31 mouse cellular contexts compared by ENCODE assay signal in genomic region chr10:117593857-117594256, GRCm38 (mm10).
"Had no signal": no experiment of that assay in that cellular context is flagged by ENCODE, and none has a peak within 500 bp of the region (broad histone marks: within the 10 kb centered on the region; RNA-seq: fewer than 3 reads in every experiment).

No protein-coding gene starts in this region.

- DNase-seq: left cerebral cortex, postnatal 4 days; liver; liver, embryonic 13.5 days; liver, postnatal 0 days; lung, adult 18-20 months; lung, adult 2 months; lung, embryonic 14.5 days; lung, postnatal 10 days; lung, postnatal 14 days; lung, postnatal 36 days; lung, postnatal 4 days; midbrain, embryonic 14.5 days had no signal

- H3K27me3 ChIP-seq: limb, embryonic 13.5 days; limb, embryonic 15.5 days; liver, embryonic 12.5 days; liver, embryonic 13.5 days; liver, embryonic 15.5 days; lung, embryonic 15.5 days; midbrain, embryonic 12.5 days; midbrain, embryonic 13.5 days; midbrain, embryonic 15.5 days had no signal

- H3K36me3 ChIP-seq: limb, embryonic 12.5 days; limb, embryonic 13.5 days; limb, embryonic 15.5 days; liver, embryonic 12.5 days; liver, embryonic 13.5 days; liver, embryonic 15.5 days; lung, embryonic 15.5 days; midbrain, embryonic 10.5 days; midbrain, embryonic 12.5 days; midbrain, embryonic 13.5 days; midbrain, embryonic 15.5 days had no signal

- H3K27ac ChIP-seq: left cerebral cortex, adult 2 months; limb, embryonic 12.5 days; limb, embryonic 13.5 days; limb, embryonic 15.5 days; liver, embryonic 12.5 days; liver, embryonic 13.5 days; liver, embryonic 14.5 days; liver, embryonic 15.5 days; lung, embryonic 15.5 days; macrophage; midbrain, embryonic 10.5 days; midbrain, embryonic 12.5 days; midbrain, embryonic 13.5 days; midbrain, embryonic 15.5 days had no signal

- H3K4me2 ChIP-seq: limb, embryonic 12.5 days; limb, embryonic 13.5 days; limb, embryonic 15.5 days; liver, embryonic 11.5 days; liver, embryonic 12.5 days; liver, embryonic 13.5 days; liver, embryonic 15.5 days; lung, embryonic 14.5 days; lung, embryonic 15.5 days; midbrain, embryonic 11.5 days; midbrain, embryonic 12.5 days; midbrain, embryonic 13.5 days; midbrain, embryonic 15.5 days had no signal

- H3K4me3 ChIP-seq: left cerebral cortex, adult 2 months; limb, embryonic 12.5 days; limb, embryonic 13.5 days; limb, embryonic 15.5 days; liver, embryonic 12.5 days; liver, embryonic 13.5 days; liver, embryonic 15.5 days; lung, embryonic 15.5 days; megakaryocyte, embryonic 14.5 days; midbrain, embryonic 10.5 days; midbrain, embryonic 12.5 days; midbrain, embryonic 13.5 days; midbrain, embryonic 15.5 days; myocyte had no signal

- H3K9ac ChIP-seq: limb, embryonic 12.5 days; limb, embryonic 13.5 days; limb, embryonic 15.5 days; liver, embryonic 12.5 days; liver, embryonic 13.5 days; liver, embryonic 14.5 days; liver, embryonic 15.5 days; liver, postnatal 0 days; lung, embryonic 14.5 days; lung, embryonic 15.5 days; midbrain, embryonic 12.5 days; midbrain, embryonic 13.5 days; midbrain, embryonic 15.5 days had no signal

- ATAC-seq: liver, embryonic 12.5 days; liver, postnatal 0 days; lung, postnatal 0 days; midbrain, embryonic 13.5 days; midbrain, embryonic 15.5 days; midbrain, embryonic 16.5 days had no signal

- H3K9me3 ChIP-seq: limb, embryonic 12.5 days; limb, embryonic 13.5 days; limb, embryonic 15.5 days; liver, embryonic 12.5 days; liver, embryonic 13.5 days; liver, embryonic 15.5 days; lung, embryonic 15.5 days; midbrain, embryonic 10.5 days; midbrain, embryonic 12.5 days; midbrain, embryonic 13.5 days; midbrain, embryonic 15.5 days had no signal

- H3K4me1 ChIP-seq: liver, embryonic 12.5 days; liver, embryonic 13.5 days; liver, embryonic 15.5 days; midbrain, embryonic 10.5 days; midbrain, embryonic 12.5 days; midbrain, embryonic 13.5 days; midbrain, embryonic 15.5 days had no signal
